Mouse (Mus musculus) brain, embryonic 14.5 days (tissue): ENCODE measurements around the gene Fam160a1.

Experiments used
- CTCF ChIP-seq: fragments of 200-500 bp; IDR thresholded peaks from 2 replicates; pipeline ENCODE4 v1.5.1; 2012; ENCODE audit warnings: inconsistent platforms, mild to moderate bottlenecking, moderate library complexity, borderline replicate concordance; ENCODE audit not compliant: insufficient read depth, insufficient read length; ENCODE audit errors: extremely low read depth
- POLR2A ChIP-seq: fragments of 200-500 bp; IDR thresholded peaks from 2 replicates; pipeline ENCODE4 v1.6.1; 2012; ENCODE audit warnings: mild to moderate bottlenecking, inconsistent platforms, borderline replicate concordance; ENCODE audit not compliant: poor library complexity, insufficient read depth, insufficient read length, severe bottlenecking; ENCODE audit errors: extremely low read depth

GRCm38 (mm10) chr3:85757944-85758343, 59.1 kb downstream of the Fam160a1 start:
- no peak for TF ChIP-seq CTCF
- no peak for TF ChIP-seq POLR2A
